Mouse (Mus musculus): Measurements from ENCODE around the gene Mrps35. TPM values are rescaled to one million over a fixed set of nuclear protein-coding genes. Genes with fewer than 3 reads are reported as not detected.

Mrps35 gene
- total RNA-seq (2017): 40.4 and 46.9 TPM in 2 replicates

DNA sequence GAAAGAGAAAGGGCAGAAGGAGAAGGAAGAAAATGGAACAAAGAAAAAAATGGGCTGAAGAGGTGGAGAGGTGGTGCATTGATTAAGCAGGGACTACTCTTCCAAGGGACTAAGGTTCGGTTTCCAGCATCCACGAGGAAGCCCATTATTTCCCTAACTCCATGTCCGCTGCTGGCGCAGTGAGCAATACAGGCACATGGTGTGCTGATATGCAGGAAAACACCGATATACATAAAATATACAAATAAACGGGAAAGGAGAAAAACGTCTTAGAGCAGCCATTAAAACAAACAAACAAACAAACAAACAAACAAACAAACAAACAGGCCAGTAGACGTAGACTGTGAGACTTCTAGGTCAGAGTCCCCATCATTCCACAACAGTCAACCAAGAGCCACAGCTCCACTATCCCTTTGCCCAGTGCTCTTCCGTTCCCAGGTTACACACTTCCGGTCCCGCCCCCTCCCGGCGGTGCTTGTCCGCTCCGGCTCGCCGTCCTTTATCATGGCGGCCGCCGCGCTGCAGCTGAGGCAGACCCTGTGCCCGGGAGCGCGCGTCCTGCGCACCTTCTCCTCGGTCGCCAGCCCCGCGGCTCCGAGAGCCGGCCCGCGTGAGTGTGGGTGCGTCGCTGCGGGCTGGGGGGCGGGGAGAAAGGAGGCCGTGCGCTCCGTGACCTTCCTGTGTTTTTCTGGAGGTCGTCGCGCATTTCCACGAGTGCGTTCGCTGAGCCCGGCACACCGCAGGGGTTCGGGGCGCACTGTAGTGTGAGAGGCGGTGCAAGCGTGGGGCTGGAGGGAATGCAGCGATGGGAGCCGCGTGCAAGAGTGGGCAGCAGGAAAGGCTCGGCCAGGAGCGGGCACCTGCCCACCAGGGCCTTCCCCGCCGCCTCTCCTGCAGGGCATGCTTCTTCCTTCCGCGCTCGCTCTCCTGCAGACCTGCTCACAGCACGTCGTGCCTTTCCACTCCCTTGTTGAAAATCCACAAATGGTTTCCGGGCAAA, at the start of gene Mrps35:
Gene Mrps35, plus strand, starts transcription at position 474 of the 1,000 bp plus-strand sequence.
- peak; percentile 94 for ATAC-seq (ENCODE audit: extremely low read depth, insufficient number of reproducible peaks, low FRiP score, poor library complexity, severe bottlenecking)

- no peak for ATAC-seq (ENCODE audit: extremely low read depth, insufficient number of reproducible peaks, low FRiP score, poor library complexity, severe bottlenecking)
These were observed 48.3 kb upstream of the Mrps35 start for GRCm38 (mm10) chr6:146994236-146994635.

DNA sequence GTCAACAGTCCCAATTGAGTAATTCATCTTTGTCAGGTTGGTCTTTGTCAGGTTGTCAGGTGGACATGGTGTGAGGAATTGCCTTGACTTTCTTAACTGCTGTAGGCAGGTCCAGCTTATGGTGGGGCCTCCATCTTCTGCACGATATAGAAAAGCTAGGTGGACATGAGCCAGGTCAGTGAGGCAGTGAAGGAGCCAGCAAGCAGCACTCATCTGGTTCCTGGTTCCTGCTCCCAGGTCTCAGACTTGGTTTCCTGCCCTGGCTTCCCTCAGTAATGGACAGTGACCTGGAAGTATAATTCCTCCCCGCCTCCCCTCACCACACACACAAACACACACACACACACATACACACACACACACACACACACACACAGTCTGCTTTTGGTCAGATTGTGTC, 47.2 kb upstream of the Mrps35 start:
- no peak for ATAC-seq (ENCODE audit: extremely low read depth, insufficient number of reproducible peaks, low FRiP score, poor library complexity, severe bottlenecking)

DNA sequence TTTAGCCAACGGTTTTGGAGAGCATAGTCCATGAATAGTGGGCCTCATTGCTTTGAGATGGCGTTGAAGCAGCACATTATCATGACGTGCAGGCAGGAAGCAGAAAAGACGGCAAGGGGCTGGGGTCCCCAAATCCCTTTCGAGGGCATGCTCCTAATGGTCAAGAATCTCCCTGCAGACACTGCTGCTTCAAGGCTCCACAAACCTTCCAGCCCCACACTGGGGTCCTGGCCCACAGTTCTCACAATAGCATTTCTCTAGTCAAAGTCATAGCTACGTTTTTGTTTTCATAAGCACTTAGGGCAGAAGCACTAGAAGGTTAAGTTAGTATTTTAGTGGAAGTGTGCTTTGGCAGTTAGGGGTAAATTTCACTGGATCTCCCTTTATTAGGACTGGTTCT, 46.7 kb upstream of the Mrps35 start:
- no peak for ATAC-seq (ENCODE audit: extremely low read depth, insufficient number of reproducible peaks, low FRiP score, poor library complexity, severe bottlenecking)

- no peak for ATAC-seq (ENCODE audit: extremely low read depth, insufficient number of reproducible peaks, low FRiP score, poor library complexity, severe bottlenecking)
These were observed 45.6 kb upstream of the Mrps35 start for GRCm38 (mm10) chr6:146997006-146997405.

GRCm38 (mm10) chr6:146998710-146999109, 43.9 kb upstream of the Mrps35 start:
- no peak for ATAC-seq (ENCODE audit: extremely low read depth, insufficient number of reproducible peaks, low FRiP score, poor library complexity, severe bottlenecking)

DNA sequence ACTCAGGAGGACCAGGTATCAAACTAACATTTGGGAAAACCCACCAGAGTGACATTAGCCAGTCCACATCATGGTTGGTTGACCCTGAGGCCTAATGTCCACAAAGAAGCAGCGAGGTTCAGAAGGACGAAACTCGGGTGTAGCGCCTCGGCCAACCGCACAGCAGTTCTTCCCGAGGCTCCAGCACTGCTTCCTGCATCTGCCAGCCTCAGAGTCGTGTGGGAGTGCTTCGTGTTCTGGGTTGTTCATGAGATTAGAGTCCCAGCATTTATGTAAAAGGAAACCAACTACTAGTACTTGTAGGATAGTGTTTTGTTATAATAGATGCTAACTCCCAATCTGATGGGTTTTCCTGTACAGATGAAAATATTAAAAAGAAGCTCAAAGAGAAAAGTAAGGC, 43.3 kb upstream of the Mrps35 start:
- no peak for ATAC-seq (ENCODE audit: extremely low read depth, insufficient number of reproducible peaks, low FRiP score, poor library complexity, severe bottlenecking)

DNA sequence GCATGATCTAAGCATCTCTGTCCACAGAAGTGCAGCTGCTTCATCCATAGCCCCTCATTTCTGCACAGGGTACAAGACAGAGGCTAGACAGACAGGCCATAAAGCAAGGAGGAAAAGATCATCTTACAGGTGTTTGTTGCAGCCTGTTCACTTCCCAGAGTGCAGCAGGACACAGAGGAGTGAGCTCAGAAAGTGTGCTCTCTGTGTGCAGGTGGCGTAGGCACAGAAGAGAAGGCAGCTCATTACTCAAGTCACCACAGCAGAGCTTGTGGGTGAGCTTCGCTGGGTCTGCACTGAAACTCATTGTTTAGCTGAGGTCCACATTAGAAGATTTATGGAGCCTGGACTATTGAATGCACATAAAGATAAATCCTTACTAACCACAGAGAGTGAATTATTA, 42.8 kb upstream of the Mrps35 start:
- no peak for ATAC-seq (ENCODE audit: extremely low read depth, insufficient number of reproducible peaks, low FRiP score, poor library complexity, severe bottlenecking)

DNA sequence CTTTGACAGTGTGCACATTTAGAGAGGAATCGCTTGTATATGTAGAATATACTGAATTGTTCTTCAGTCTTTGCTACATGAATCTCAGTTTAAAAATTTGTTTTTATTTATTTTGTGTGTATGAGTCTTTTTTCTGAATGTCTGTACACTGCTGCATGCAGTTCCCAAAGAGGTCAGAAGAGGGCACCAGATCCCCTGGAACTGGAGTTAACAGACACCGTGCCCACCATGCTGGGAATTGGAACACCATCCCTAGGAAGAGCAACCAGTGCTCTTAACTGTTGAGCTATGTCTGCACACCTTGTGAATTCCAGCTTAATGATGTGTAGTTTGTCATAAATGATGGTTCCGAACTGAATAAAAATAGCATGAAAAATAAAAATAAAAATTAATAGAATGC, 34.4 kb upstream of the Mrps35 start:
- ATAC-seq (ENCODE audit: extremely low read depth, insufficient number of reproducible peaks, low FRiP score, poor library complexity, severe bottlenecking): peak; percentile 53; the same call in 1 of the 2 replicates

DNA sequence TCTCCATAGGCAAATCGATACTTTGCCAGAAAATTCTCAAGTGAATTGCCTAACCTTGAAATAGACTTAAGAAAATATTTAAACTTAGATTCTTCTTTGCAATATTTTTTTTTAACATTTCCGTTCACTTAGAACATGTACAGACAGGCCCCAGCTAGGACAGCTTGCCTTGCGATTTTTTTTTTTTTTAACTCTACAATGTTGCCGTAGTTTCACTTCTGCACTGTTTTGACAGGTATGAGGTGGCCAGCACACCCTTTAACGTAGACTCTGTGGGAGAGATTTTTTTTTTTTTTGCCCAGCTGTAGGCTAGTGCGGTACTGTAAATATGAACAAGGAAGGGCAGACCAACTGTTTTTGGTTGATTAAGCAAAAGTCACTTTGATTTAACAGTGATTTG, 32.2 kb upstream of the Mrps35 start:
- ATAC-seq (ENCODE audit: extremely low read depth, insufficient number of reproducible peaks, low FRiP score, poor library complexity, severe bottlenecking): no peak

GRCm38 (mm10) chr6:147010811-147011520, 31.6 kb upstream of the Mrps35 start:
- ATAC-seq (ENCODE audit: extremely low read depth, insufficient number of reproducible peaks, low FRiP score, poor library complexity, severe bottlenecking): no peak

GRCm38 (mm10) chr6:147011555-147011954, 31.0 kb upstream of the Mrps35 start:
- no peak for ATAC-seq (ENCODE audit: extremely low read depth, insufficient number of reproducible peaks, low FRiP score, poor library complexity, severe bottlenecking)

DNA sequence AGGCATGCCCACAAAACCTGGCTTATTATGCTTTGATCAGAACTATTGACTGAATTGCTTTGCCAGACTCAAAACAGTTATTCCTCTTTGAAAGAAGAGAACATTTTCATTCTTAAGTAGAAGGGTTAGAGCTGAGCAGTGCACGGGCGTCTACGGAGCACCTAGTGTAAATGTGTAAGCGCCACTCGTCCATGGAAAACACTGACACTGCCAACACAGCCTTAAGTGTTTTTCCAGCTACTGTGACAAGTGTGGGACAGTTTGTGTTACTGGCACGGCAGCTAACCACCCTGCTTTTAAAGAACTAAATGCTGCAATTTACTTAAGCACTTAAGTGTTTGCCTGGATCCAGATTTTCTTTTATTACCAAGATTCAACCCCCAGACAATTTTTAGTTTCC, 30.6 kb upstream of the Mrps35 start:
- ATAC-seq (ENCODE audit: extremely low read depth, insufficient number of reproducible peaks, low FRiP score, poor library complexity, severe bottlenecking): no peak

- no peak for ATAC-seq (ENCODE audit: extremely low read depth, insufficient number of reproducible peaks, low FRiP score, poor library complexity, severe bottlenecking)
These were observed 29.0 kb upstream of the Mrps35 start for GRCm38 (mm10) chr6:147013546-147013945.

GRCm38 (mm10) chr6:147017906-147018305, 24.7 kb upstream of the Mrps35 start:
- ATAC-seq (ENCODE audit: extremely low read depth, insufficient number of reproducible peaks, low FRiP score, poor library complexity, severe bottlenecking): no peak

GRCm38 (mm10) chr6:147018364-147018763, 24.2 kb upstream of the Mrps35 start:
- no peak for ATAC-seq (ENCODE audit: extremely low read depth, insufficient number of reproducible peaks, low FRiP score, poor library complexity, severe bottlenecking)

DNA sequence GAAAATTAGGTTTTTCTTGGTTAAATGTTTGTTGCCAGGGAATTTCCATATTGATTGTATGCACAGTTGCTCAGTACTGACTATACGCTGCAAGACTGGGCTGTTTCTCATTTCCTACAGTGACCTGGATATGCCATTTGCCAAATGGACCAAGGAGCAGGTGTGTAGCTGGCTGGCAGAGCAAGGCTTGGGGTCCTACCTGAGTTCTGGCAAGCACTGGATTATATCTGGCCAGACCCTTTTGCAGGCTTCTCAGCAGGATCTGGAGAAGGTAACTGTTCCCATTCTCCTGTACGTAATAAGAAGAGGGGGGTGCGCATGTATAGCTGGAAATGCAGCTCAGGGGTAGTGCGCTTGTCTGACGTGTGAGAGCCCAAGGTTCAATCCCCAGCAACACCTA, 21.4 kb upstream of the Mrps35 start:
- ATAC-seq (ENCODE audit: extremely low read depth, insufficient number of reproducible peaks, low FRiP score, poor library complexity, severe bottlenecking): no peak

- no peak for ATAC-seq (ENCODE audit: extremely low read depth, insufficient number of reproducible peaks, low FRiP score, poor library complexity, severe bottlenecking)
These were observed 20.0 kb upstream of the Mrps35 start for GRCm38 (mm10) chr6:147022375-147023132.

DNA sequence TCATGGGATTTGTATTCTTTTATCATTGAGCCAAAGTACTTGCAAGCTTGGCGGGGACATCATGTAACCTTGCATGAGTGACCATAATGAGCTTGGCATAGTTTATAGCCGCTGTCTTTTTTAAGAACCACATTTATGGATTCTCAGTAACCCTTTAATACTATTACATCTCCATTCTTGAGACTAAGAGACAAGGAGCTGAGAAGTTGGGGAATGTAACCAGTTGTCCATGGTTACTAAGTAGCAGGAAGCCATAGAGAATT, 19.5 kb upstream of the Mrps35 start:
- no peak for ATAC-seq (ENCODE audit: extremely low read depth, insufficient number of reproducible peaks, low FRiP score, poor library complexity, severe bottlenecking)

- ATAC-seq (ENCODE audit: extremely low read depth, insufficient number of reproducible peaks, low FRiP score, poor library complexity, severe bottlenecking): no peak
These were observed 19.0 kb upstream of the Mrps35 start for GRCm38 (mm10) chr6:147023568-147023967.

Data from neutrophil, adult 5-6 weeks (primary cell).